Mouse (Mus musculus) telencephalon, adult 2 months (tissue): Measurements from ENCODE around the gene Blvra.
"Not testable (repeated sequence)": the region's sequence is repeated elsewhere in the genome, so short reads cannot be mapped to it uniquely, and the experiment has no call there.

ENCODE experiments used
- DNase-seq: peaks from one replicate; pipeline ENCODE4 v3.0.0-alpha.2; 2011; ENCODE audit warnings: low read depth, low spot score

Gene Blvra

GRCm38 (mm10) chr2:127070435-127070841 is at the start of gene Blvra:
Blvra (plus strand) TSS chr2:127070665.
- peak; percentile 85 for DNase-seq

DNA sequence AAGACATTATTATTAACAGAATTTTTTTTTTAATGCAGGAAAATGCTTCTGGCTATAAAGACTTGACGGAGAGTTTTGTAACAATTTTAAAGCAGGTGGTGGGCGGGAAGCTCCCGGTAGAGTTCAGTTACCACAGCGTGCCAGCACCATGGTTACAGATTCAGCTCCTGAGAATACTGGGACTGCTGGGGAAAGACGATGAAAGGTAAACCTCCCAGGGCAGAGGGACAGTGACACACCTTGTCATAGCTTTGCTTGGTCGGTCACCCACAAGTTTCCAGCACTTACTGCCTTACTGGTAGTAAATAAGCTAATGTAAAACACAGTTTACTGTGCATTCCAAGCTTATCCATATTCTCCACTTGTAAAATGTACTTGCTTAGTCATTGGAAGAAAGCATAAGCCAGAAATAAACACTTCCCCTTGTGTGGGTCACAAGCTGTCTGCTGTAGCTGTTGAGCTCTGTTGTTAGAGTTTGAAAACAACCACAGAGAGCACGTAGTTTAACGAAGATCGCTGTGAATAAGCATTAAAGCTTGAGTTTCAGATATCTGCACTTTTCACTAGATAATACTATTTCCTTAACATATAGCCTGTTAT is 35.4 kb upstream of the Blvra start:
- peak; percentile 74 for DNase-seq

DNA sequence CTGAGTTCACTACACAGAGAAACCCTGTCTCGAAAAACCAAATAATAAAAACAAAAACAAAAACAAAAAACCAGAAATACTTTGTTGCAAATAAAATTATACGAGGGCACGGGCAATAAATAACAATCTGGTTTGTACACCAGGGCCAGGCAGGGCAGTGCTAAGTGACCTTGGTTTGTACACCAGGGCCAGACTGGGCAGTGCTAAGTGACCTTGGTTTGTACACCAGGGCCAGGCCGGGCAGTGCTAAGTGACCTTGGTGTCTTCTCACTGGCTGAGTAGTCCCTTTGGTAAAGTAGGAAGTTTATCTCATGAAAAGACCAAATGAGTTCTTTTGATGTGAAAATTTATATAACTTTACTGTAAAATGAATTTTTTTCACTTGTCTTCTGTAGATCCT is 33.2 kb upstream of the Blvra start:
- DNase-seq, result no peak

GRCm38 (mm10) chr2:127061471-127061870 is 9.0 kb upstream of the Blvra start:
- no peak for DNase-seq

DNA sequence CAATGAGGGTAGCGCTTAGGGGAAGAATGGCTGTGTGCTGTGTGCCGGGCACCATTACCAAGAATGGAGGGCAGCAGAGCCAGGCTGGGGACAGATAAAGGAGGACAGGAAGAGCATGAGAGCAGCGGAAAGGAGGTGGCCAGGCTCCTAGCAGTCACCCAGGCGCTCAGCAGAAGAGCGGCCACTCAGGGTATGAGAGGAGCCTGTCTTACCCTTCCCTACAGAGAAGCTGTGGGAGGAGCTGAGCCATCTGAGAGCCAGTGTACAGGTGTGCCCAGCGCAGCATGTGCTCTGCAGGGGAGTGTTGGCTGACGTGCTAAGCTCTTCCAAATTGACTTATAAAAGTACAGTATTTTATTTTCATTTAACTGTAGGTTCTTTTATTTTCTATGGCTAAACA is 1.7 kb upstream of the Blvra start:
- DNase-seq, result no peak

- no peak for DNase-seq
Observed at GRCm38 (mm10) chr2:127069781-127070434, 557 bp upstream of the Blvra start.

- DNase-seq, result no peak
Observed at GRCm38 (mm10) chr2:127070879-127071278, 414 bp downstream of the Blvra start.

DNA sequence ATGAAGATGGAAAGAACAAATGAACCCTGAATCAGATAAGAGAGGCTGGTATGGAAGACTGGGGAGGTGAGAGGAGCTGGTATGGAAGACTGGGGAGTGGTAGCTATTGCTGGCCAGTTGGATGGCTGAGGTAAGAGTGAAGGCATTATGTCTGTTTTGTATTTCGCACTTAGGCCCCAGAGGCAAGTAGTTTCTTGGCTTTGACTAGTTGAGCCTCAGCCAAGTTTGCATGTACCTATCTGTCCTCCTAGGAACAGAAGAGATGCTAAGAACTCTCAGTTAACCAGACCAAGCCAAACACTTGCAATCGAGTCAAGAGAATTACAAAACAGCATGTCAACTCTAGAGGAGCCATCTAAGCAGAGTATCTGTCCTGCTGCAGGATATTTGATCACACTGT is 3.7 kb downstream of the Blvra start:
- DNase-seq, result no peak

GRCm38 (mm10) chr2:127077611-127078010 is 7.1 kb downstream of the Blvra start:
- DNase-seq, result no peak

- DNase-seq, result not testable (repeated sequence)
Observed at GRCm38 (mm10) chr2:127079066-127079465, 8.6 kb downstream of the Blvra start.

- DNase-seq, result no peak
Observed at GRCm38 (mm10) chr2:127079881-127080590, 9.6 kb downstream of the Blvra start.

- DNase-seq, result no peak
Observed at GRCm38 (mm10) chr2:127080591-127081218, 10.2 kb downstream of the Blvra start.

DNA sequence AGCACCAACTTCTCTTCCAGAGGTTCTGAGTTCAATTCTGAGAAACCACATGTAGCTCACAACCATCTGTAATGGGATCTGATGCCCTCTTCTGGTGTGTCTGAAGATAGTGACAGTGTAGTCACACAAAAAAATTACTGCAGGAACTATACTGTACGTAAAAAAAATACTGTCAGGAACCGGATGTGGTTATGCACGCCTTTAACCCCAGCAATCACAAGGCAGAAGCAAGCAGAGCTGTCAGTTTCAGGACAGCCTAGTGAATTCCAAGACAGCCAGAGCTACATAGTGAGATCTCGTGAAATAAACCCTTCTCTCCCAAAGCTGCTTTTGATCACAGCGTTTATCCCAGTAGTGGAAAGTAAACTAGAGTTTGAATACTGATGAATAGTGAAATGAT is 15.8 kb downstream of the Blvra start:
- DNase-seq, result no peak

GRCm38 (mm10) chr2:127090151-127090550 is 19.7 kb downstream of the Blvra start:
- not testable (repeated sequence) for DNase-seq

DNA sequence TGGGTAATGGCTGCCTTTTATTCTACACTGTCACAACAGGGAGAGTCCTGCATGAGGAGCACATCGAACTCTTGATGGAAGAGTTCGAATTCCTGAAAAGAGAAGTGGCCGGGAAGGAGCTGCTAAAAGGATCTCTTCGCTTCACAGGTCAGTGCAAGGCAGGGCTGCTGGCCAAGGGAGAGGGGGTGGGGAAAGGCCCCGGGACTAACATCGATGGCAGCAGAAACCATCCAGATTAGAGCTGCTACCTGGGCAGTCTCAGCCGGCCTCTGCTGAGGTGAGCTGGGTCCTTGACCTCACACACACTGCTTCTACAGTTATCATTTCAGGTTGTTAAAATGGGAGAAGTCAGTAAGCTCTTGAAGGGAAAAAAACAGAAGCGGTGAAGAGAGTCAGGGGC is 21.5 kb downstream of the Blvra start:
- no peak for DNase-seq

GRCm38 (mm10) chr2:127108986-127109385 is 38.5 kb downstream of the Blvra start:
- DNase-seq, result no peak

DNA sequence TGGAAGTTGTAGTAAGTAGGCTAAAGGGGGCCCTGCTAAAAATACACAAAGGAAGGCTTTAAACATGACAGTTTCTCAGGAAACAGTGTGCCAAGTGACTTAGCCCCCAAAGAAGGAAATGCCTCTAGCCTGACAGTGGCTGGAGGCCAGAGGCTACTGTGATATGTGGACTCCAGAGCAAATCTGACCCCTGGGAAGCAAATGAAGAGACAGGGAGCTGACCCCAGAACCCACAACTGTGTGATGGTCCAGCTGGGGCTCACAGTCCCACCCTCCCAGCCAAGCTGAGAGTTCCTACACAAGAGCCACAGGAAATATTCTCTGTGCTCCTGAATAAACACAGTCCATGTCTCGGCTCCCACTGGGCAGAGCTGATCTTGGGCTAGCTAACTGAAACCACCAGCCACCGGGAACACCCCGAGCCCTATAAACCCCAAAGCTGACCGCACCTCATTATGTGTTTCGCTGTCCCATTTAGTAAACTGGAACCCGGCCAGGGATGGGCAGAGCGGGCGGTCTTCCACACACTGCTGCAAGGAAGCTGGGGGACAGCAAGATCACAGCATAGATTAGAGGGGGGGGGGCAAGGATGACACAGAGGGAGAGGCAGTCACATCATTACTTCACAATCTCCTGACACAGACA is 51.2 kb downstream of the Blvra start:
- DNase-seq, result no peak

- no peak for DNase-seq
Observed at GRCm38 (mm10) chr2:127128926-127129325, 58.5 kb downstream of the Blvra start.

DNA sequence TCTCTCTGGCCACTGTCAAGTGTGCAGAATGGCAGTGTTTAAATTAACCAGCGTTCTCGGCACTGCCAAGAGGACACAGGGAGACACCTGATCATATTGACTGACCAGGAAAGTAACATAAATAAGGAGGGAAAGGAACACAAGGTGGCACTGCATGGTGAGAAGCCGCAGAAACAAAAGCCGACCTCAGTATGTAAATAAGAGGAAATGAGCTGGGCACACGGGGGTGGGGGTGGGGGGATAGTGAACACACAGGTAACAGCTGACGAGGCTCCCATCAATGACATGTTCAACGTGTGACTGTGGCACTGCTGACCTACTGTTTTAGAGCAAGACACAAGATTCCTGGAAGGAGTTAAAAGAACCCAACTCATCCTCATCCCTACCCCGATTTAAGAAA is 60.9 kb downstream of the Blvra start:
- no peak for DNase-seq

DNA sequence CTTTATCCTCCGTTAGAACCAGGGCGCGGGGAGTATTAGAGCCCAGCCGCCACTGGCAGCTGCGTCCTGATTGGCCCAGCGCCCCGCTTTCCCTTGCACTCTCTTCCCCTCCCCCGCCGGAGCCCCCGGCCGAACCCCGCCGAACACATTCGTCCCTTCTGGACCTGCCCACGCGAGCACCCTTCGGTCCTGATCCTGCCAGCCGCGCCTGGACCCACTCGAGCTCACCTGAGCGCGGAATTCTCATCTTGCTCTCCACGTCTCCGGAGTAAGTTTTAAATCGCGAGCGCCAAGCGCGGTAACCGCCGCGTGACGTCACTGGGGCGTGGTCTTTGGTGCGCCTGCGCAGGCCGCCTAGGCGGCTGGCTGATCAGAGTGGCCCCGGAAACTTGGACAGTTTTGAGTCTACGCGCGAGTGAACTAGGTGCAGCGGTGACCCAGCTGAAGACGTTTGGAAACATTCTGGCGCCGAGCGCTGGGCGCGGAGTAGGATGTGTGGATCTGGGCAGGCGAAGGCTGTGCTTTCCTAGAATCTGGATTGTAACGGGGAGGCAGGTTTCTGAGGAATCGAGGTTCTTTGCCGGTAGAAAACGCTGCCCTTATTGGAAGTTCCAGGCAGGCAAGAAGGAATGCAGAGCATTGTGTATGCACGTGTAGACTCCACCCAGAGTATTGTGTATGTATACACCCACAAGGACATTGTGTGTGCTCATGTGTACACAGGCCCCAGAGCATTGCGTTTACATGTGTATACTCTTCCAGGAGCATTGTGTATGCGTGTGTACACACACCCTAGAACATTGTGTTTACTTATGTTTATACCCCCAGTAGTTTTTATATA is 63.4 kb downstream of the Blvra start, which contains the start of gene Ncaph:
TSS of gene Ncaph (minus strand) at position 334 of the 841 bp plus-strand sequence.
- peak; percentile 47 for DNase-seq

- not testable (repeated sequence) for DNase-seq
Observed at GRCm38 (mm10) chr2:127135255-127135654, 64.8 kb downstream of the Blvra start.
